Mouse (Mus musculus) heart, embryonic 13.5 days (tissue): ENCODE measurements around the gene Parp16. TPM values are rescaled to one million over a fixed set of nuclear protein-coding genes. Genes with fewer than 3 reads are reported as not detected.

Experiments
- ATAC-seq: fragments of 200-750 bp; cut with Nextera tagmentation; 2 replicates; pipeline ENCODE4 v1.8.0; 2017; ENCODE audit warnings: moderate TSS enrichment; ENCODE audit not compliant: insufficient number of reproducible peaks, low FRiP score, low TSS enrichment; ENCODE audit errors: extremely low read depth
- H3K27ac ChIP-seq: fragments of 300-500 bp; sonication (generic); replicated peaks from 2 replicates; pipeline ENCODE4 v1.5.1; 2015; ENCODE audit warnings: moderate library complexity, mild to moderate bottlenecking, inconsistent platforms
- H3K27me3 ChIP-seq: fragments of 300-500 bp; sonication (generic); replicated peaks from 2 replicates; pipeline ENCODE4 v1.6.1; 2015; ENCODE audit warnings: mild to moderate bottlenecking, inconsistent platforms
- H3K36me3 ChIP-seq: fragments of 300-500 bp; sonication (generic); 2 replicates; pipeline ENCODE4 v1.6.1; 2015; ENCODE audit warnings: mild to moderate bottlenecking, inconsistent platforms
- H3K4me1 ChIP-seq: fragments of 300-500 bp; sonication (generic); 2 replicates; pipeline ENCODE4 v1.6.1; 2015; ENCODE audit warnings: inconsistent platforms
- H3K4me2 ChIP-seq: fragments of 300-500 bp; sonication (generic); 2 replicates; pipeline ENCODE4 v1.6.1; 2015; ENCODE audit warnings: inconsistent platforms, mild to moderate bottlenecking, moderate library complexity
- H3K4me3 ChIP-seq: fragments of 300-500 bp; sonication (generic); 2 replicates; pipeline ENCODE4 v1.5.1; 2015; ENCODE audit warnings: moderate library complexity, mild to moderate bottlenecking, inconsistent platforms
- H3K9ac ChIP-seq: fragments of 300-500 bp; sonication (generic); 2 replicates; pipeline ENCODE4 v1.6.1; 2015; ENCODE audit warnings: inconsistent platforms, mild to moderate bottlenecking, moderate library complexity
- H3K9me3 ChIP-seq: fragments of 300-500 bp; sonication (generic); 2 replicates; pipeline ENCODE4 v1.6.1; 2016; ENCODE audit warnings: inconsistent platforms
- WGBS: fragments of 180-500 bp; shearing (Covaris S2); methylation state at CpG from one replicate; pipeline ENCODE4 v1.1.7; 2015; ENCODE audit warnings: mixed read lengths; 5-methylcytosine and 5-hydroxymethylcytosine counted together
- polyA plus RNA-seq: library from polyadenylated mRNA; unstranded; fragments of >200 nt; fragmentation: Nextera tagmentation; extraction: Ambion mirVana; gene quantifications from 2 replicates; pipeline ENCODE4 v1.2.1, GENCODE M21; 2015

Gene Parp16
- polyA plus RNA-seq, 1 experiment from 2014 or later = 4.5 TPM

DNA sequence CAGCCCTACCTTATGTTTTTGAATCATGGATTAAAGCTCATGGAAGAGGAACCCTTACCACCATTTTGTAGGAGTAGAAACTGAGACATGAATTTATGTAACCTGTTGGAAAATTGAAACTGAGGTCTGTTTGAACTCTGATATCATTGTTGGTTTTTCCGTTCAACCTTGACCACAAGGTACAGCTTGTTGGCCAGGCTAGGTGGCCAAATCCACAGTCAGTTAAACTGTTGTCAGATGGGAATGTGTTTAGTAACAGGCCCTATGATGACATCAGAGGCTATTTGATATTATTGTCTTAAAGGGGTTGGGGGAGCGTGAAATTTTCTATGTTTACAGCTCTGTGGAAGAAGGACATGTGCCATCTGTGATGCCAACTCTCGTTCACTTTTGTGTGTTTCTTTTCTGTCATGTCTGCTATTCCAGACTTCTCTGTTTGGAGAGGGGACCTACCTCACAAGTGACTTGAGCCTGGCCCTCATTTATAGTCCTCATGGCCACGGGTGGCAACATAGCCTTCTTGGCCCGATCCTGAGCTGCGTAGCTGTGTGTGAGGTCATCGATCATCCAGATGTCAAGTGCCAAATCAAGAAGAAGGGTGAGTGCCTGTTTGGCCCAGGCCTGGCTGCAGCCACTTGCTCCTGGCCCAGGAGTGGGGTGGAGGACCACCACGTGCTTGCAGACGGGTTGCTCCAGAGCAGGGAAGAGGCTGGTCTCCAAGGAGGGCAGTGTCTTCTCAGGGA is 38.3 kb downstream of the Parp16 start:
- H3K9me3 ChIP-seq = no peaks in the 10 kb centered on the region
- no peak overlapping the region for H3K4me3 ChIP-seq
- peaks cover 65% of the 10 kb centered on the region for H3K36me3 ChIP-seq
- H3K9ac ChIP-seq = no peak overlapping the region
- H3K4me2 ChIP-seq = no peak overlapping the region
- no peaks in the 10 kb centered on the region for H3K4me1 ChIP-seq
- H3K27ac ChIP-seq = no peak overlapping the region
- WGBS = 85% methylated on average over 9 of the region's 9 CpGs
- H3K27me3 ChIP-seq = no peaks in the 10 kb centered on the region
- no peak for ATAC-seq

DNA sequence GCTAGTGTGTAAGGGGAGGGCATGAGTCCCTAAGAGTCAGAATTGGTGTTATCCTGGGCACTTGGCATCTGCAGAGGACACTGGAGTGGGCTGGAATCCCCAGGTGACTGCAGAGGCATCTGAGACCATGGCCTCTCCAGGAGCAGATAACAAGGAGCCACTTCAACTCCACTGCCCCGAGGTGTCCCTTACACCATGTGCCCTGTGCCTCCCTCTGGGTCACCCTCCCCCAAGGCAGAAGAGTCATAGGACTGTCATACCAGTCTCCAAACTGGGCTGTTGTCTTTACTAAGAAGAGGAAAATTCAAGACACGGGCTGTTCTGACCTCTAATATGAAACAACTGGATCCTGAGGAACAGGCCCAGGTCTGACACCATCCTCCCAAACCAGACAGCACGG is 39.6 kb downstream of the Parp16 start:
- Histone ChIP-seq H3K9ac (no peak overlapping the region), H3K4me1 (no peaks in the 10 kb centered on the region)
- WGBS = 60% methylated on average over 3 of the region's 3 CpGs

DNA sequence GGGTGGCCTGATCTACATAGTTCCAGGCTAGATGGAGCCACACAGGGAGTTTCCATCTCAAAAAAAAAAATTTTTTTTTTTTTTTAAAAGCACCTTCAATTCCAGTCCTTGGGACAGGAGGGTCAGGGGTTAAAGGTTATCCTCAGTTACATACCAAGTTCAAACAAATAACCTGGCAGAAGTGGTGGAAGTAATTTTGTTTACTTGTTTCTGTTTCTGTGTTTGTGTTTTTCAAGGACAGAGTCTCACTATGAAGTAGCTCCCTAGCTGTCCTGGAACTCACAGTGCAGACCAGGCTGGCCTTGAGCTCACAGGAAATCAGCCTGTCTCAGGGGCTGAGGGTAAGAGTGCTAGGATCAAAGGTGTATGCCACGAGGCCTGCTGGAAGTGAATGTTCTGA is 40.4 kb downstream of the Parp16 start:
- Histone ChIP-seq H3K9ac (no peak overlapping the region), H3K27me3 (no peaks in the 10 kb centered on the region), H3K4me2 (no peak overlapping the region), H3K36me3 (peaks cover 53% of the 10 kb centered on the region), H3K4me1 (no peaks in the 10 kb centered on the region), H3K9me3 (no peaks in the 10 kb centered on the region), H3K27ac (no peak overlapping the region), H3K4me3 (no peak overlapping the region)
- ATAC-seq = no peak
- 39% methylated on average over 1 of the region's 1 CpGs for WGBS

More for the DNA sequence above, 39.6 kb downstream of the Parp16 start:
- no peaks in the 10 kb centered on the region for H3K9me3 ChIP-seq
- H3K27me3 ChIP-seq = no peaks in the 10 kb centered on the region
- H3K27ac ChIP-seq = no peak overlapping the region
- H3K4me2 ChIP-seq = no peak overlapping the region
- no peak for ATAC-seq
- peaks cover 62% of the 10 kb centered on the region for H3K36me3 ChIP-seq
- H3K4me3 ChIP-seq = no peak overlapping the region

DNA sequence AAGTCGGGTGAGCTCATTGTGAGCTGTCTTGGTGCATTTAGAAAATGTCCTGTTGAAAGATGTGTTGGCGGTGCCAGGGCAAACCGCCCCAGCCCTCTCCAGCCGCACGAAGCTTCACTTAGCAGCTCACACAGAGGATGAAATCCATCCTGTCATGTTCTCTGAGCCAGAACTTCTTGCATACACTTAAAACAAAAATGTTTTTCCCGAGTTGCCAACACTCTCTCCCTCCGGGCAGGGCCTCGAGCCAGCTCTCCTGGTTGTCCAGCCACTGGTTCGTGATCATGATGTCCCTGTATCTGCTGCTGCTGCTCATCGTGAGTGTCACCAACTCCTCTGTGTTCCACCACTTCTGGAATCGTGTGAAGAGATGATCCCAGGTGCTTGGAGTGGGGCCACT is 42.5 kb downstream of the Parp16 start:
- Histone ChIP-seq H3K27me3 (no peaks in the 10 kb centered on the region), H3K9me3 (no peaks in the 10 kb centered on the region), H3K27ac (no peak overlapping the region), H3K36me3 (peaks cover 44% of the 10 kb centered on the region), H3K9ac (no peak overlapping the region), H3K4me1 (no peaks in the 10 kb centered on the region), H3K4me3 (no peak overlapping the region), H3K4me2 (no peak overlapping the region)
- WGBS = 67% methylated on average over 11 of the region's 11 CpGs
- no peak for ATAC-seq

DNA sequence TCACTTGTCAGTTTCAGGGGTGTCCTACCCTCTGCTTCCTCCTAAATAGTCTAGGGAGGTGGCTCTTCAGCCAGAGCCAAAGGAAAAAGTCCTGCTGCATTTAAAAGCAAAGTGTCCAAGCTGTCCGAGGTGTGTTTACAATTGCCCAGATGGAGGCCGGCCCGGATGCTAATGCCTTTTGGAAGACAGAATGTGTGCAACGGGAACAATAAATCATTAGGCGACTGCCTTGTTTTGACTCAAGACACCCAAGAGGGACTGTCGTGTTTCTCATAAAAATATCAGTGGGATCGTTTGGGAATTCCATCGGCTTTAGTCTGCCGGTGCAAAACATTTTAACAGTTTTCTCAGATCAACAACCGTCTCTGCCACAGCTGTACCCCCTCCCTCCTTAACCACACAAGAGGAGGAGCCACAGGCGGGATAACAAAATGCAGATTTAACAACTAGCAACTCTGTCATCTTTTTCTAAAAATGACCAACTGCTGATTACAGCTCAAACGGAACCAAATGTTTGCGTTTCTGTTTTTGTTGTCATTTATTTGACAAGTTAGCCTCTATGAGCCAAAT is 43.1 kb downstream of the Parp16 start:
- H3K4me3 ChIP-seq = no peak overlapping the region
- H3K36me3 ChIP-seq = peaks cover 38% of the 10 kb centered on the region
- no peak for ATAC-seq
- H3K4me2 ChIP-seq = no peak overlapping the region
- no peak overlapping the region for H3K9ac ChIP-seq
- H3K27ac ChIP-seq = no peak overlapping the region
- H3K9me3 ChIP-seq = no peaks in the 10 kb centered on the region
- 79% methylated on average over 13 of the region's 13 CpGs for WGBS
- H3K27me3 ChIP-seq = no peaks in the 10 kb centered on the region
- 0 out of 2 replicates have a peak, but pooled peaks cover 4% of the 10 kb centered on the region for H3K4me1 ChIP-seq

DNA sequence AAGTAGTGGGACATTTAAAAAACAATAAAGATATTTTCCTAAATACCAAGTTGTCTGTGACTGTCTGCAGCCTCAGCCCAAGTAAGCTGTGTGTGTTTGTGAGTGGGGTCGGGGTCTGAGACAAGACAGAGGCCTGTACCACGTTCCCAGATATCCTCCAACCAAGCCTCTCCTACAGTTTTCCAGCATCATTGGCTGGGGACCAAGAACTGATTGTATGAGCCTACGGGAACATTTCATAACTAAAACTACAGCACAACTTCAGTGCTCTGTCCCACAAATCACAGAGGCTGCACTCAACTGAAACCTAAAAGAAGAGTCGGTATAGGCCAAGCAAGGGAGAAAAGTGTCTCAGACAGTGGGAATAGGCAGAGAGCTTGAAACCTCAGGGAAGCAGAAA is 44.0 kb downstream of the Parp16 start:
- Histone ChIP-seq H3K4me1 (0 out of 2 replicates have a peak, but pooled peaks cover 8% of the 10 kb centered on the region), H3K27ac (no peak overlapping the region)
- 77% methylated on average over 4 of the region's 4 CpGs for WGBS

DNA sequence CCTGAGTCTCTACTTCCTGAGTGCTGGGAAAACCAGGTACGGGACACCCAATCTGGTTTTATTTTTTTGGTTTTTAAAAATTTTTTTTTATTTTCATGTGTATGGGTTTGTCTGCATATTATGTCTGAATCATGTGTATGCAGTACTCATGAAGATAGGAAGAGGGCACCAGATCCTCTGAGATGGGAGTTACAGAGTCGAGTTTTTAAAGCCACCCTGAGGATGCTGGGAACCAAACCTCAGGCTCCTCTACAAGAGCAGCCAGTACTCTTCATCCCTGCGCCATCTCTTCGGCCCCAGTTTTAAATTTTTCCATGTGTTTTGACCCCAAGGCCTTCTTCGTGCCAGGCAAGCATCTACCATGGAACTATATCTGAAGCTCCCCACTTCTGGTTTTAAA is 44.6 kb downstream of the Parp16 start:
- no peak overlapping the region for H3K4me2 ChIP-seq
- 84% methylated on average over 5 of the region's 5 CpGs for WGBS
- peaks cover 28% of the 10 kb centered on the region for H3K36me3 ChIP-seq
- H3K9ac ChIP-seq = no peak overlapping the region
- H3K4me3 ChIP-seq = no peak overlapping the region
- no peaks in the 10 kb centered on the region for H3K27me3 ChIP-seq
- H3K4me1 ChIP-seq = 0 out of 2 replicates have a peak, but pooled peaks cover 11% of the 10 kb centered on the region
- no peak overlapping the region for H3K27ac ChIP-seq
- ATAC-seq = no peak
- H3K9me3 ChIP-seq = no peaks in the 10 kb centered on the region

More for the DNA sequence above, 44.0 kb downstream of the Parp16 start:
- H3K4me2 ChIP-seq = no peak overlapping the region
- ATAC-seq = no peak
- H3K9ac ChIP-seq = no peak overlapping the region
- H3K9me3 ChIP-seq = no peaks in the 10 kb centered on the region
- peaks cover 33% of the 10 kb centered on the region for H3K36me3 ChIP-seq
- no peaks in the 10 kb centered on the region for H3K27me3 ChIP-seq
- no peak overlapping the region for H3K4me3 ChIP-seq

DNA sequence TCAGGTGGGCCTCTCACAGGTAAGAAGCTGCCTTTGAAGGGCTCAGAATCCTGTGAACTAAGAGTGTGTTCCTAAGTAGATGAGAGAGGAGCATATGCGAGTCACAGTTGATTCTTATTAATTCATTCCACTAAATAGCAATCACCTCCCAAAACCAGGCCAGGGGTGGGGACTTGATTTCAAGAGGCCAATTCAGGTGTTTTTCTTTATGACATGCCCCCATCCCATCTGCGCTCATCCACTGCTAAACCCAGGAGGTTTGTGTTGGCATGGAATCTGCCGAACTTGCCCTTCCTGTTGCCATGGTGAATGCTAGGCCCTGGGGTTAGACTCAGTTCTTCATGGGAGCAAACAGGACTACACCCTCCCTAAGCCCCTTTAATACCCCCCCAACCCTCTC is 45.4 kb downstream of the Parp16 start:
- no peak overlapping the region for H3K4me3 ChIP-seq
- no peak overlapping the region for H3K4me2 ChIP-seq
- ATAC-seq = no peak
- peaks cover 27% of the 10 kb centered on the region for H3K36me3 ChIP-seq
- H3K27me3 ChIP-seq = no peaks in the 10 kb centered on the region
- H3K27ac ChIP-seq = no peak overlapping the region
- WGBS = 83% methylated on average over 3 of the region's 3 CpGs
- H3K4me1 ChIP-seq = 0 out of 2 replicates have a peak, but pooled peaks cover 11% of the 10 kb centered on the region
- no peak overlapping the region for H3K9ac ChIP-seq
- no peaks in the 10 kb centered on the region for H3K9me3 ChIP-seq

DNA sequence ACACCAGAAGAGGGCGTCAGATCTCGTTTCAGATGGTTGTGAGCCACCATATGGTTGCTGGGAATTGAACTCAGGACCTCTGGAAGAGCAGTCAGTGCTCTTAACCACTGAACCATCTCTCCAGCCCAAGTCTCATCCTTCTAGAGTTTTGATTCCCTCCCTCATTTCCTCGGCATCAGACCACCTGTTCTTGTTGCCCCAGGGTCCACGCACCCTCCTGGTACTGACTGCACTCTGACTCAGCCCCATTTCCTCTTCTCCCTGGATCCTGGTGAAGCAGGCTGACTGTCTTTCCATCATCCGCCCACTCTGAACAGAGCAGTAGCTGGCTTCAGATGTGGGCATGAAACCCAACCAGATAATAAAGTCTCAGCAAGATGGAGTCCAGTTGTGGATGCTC is 46.8 kb downstream of the Parp16 start:
- 53% methylated on average over 5 of the region's 5 CpGs for WGBS
- ATAC-seq = no peak

DNA sequence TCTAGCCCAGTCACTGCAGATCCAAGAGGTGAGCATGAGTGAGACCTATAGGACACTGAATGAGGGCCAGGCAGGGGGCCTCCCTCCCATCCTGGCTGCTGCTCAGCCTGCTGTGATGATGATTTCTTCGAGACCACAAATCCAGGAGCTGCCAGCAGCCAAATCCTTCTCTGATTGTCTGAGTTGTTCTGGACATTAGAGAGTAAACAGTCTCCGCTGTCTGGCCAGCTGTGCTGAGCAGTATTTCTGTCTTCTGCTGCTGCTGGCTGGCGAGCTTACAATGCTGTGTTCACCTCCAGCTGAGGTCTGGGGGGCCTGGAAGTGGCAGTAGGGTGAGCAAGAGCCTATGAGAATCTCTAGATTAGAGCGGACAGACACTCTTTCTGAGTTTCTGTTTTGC is 48.1 kb downstream of the Parp16 start:
- Histone ChIP-seq H3K27me3 (no peaks in the 10 kb centered on the region), H3K4me1 (peaks cover 19% of the 10 kb centered on the region; the same call in 1 of the 2 replicates), H3K4me2 (no peak overlapping the region), H3K4me3 (no peak overlapping the region), H3K36me3 (peaks cover 4% of the 10 kb centered on the region; the same call in 1 of the 2 replicates), H3K9me3 (no peaks in the 10 kb centered on the region), H3K9ac (no peak overlapping the region), H3K27ac (no peak overlapping the region)
- WGBS = 47% methylated on average over 4 of the region's 4 CpGs
- no peak for ATAC-seq

More for the DNA sequence above, 46.8 kb downstream of the Parp16 start:
- H3K27me3 ChIP-seq = no peaks in the 10 kb centered on the region
- H3K4me1 ChIP-seq = 0 out of 2 replicates have a peak, but pooled peaks cover 11% of the 10 kb centered on the region
- no peaks in the 10 kb centered on the region for H3K9me3 ChIP-seq
- H3K4me3 ChIP-seq = no peak overlapping the region
- H3K9ac ChIP-seq = no peak overlapping the region
- no peak overlapping the region for H3K4me2 ChIP-seq
- no peak overlapping the region for H3K27ac ChIP-seq
- H3K36me3 ChIP-seq = peaks cover 15% of the 10 kb centered on the region

DNA sequence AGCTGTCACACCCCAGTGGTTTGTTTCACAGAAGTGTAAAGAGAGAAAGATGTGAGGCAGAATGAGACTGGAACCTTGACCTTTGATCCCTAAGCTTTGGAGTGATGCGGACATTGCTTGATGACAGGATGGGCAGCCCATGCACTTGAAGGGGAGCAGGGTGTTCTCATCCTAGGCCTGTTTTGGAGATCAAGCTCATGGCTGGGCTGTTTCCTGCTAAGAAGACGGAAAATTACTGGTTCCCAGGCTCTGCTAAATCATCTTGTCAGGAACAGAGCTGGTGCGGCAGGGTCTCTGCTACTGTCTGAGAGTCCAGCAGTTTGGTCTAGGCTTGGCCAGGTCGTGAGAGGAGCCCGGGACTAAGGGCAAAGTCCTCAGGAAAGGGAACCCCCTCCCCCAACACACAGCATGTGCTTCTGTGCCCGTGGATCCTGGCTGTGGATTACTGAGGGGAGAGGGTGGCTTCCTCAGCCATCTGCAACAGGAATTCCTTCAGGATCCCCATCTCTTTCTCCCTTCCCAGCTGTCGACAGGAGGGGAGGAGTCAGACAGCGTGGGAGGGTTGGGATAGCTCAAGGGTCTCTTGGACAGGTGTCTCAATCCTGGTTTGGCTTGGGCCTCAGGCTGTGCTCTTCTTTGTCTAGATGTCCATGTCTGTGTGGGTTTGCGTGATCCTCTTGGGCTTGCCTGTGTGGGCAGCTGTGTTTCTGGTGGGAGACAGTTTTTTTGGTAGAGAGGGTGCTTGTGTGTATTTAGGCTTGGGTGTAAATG is 49.1 kb downstream of the Parp16 start:
- no peak overlapping the region for H3K9ac ChIP-seq
- H3K4me1 ChIP-seq = peaks cover 19% of the 10 kb centered on the region; the same call in 1 of the 2 replicates
- 41% methylated on average over 9 of the region's 9 CpGs for WGBS
- H3K4me3 ChIP-seq = no peak overlapping the region
- H3K27ac ChIP-seq = no peak overlapping the region
- no peaks in the 10 kb centered on the region for H3K9me3 ChIP-seq
- no peak for ATAC-seq
- H3K36me3 ChIP-seq = no peaks in the 10 kb centered on the region
- no peaks in the 10 kb centered on the region for H3K27me3 ChIP-seq
- no peak overlapping the region for H3K4me2 ChIP-seq
